13 mouse cellular contexts compared by ENCODE assay signal in the genomic region with DNA sequence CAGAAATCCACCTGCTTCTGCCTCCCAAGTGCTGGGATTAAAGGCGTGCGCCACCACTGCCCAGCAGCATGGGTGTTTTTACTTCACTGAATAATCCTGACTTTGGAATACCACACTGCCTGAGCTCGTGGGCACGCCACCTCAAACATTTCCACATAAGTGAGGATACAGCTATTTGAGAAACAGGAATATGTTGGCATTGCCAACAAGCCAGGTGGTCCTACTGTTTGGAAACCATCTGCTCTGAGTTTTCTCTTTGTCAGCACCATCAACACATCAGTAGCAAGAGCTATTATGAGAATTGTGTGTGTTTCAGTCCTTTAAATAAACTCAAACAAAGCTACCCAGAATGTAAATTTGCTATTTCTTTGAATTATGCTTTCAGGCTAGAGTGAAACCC.
DNase-seq lines count a peak whose midpoint lies in the region; ATAC-seq and TF ChIP-seq lines count a peak whose summit lies in the region.
"Had no signal": no experiment of that assay in that cellular context is flagged by ENCODE, and none has a peak within 500 bp of the region (broad histone marks: within the 10 kb centered on the region; RNA-seq: fewer than 3 reads in every experiment).

No protein-coding gene starts in this region.

- WGBS in intestine, postnatal 0 days: 85% methylated on average over 4 of the region's 4 CpGs

- TF ChIP-seq CTCF in brain, embryonic 14.5 days (IDR thresholded peaks at IDR 0.05; ENCODE audit: borderline replicate concordance, extremely low read depth, insufficient read depth, insufficient read length): no peak
- TF ChIP-seq CTCF in left cerebral cortex, adult 2 months (IDR thresholded peaks at IDR 0.05): no peak
- no peak for TF ChIP-seq CTCF in intestine, postnatal 0 days (IDR thresholded peaks at IDR 0.05; ENCODE audit: low read depth)

- no peaks in the 10 kb centered on the region for H3K36me3 ChIP-seq in intestine, postnatal 0 days (ENCODE audit: control insufficient read depth, insufficient read depth)
- H3K36me3 ChIP-seq: heart, embryonic 10.5 days; liver, embryonic 12.5 days had no signal

- H3K4me1 ChIP-seq in intestine, postnatal 0 days (replicated peaks; ENCODE audit: control insufficient read depth, insufficient read depth, low read length): no peaks in the 10 kb centered on the region
- H3K4me1 ChIP-seq: liver, embryonic 12.5 days had no signal

- H3K27ac ChIP-seq in left cerebral cortex, adult 2 months: no peak overlapping the region
- H3K27ac ChIP-seq in intestine, postnatal 0 days (ENCODE audit: low read depth, low read length): no peak overlapping the region
- H3K27ac ChIP-seq: heart, embryonic 10.5 days; liver, embryonic 12.5 days had no signal

- TF ChIP-seq POLR2A in brain, embryonic 14.5 days (IDR thresholded peaks at IDR 0.05; ENCODE audit: borderline replicate concordance, extremely low read depth, insufficient read depth, insufficient read length, poor library complexity, severe bottlenecking): no peak

- no peak overlapping the region for H3K4me2 ChIP-seq in intestine, postnatal 0 days (replicated peaks; ENCODE audit: low read depth)
- H3K4me2 ChIP-seq: liver, embryonic 12.5 days had no signal

- H3K9me3 ChIP-seq in intestine, postnatal 0 days (ENCODE audit: control insufficient read depth): no peaks in the 10 kb centered on the region
- H3K9me3 ChIP-seq: heart, embryonic 10.5 days; liver, embryonic 12.5 days had no signal

- intact Hi-C loops in left cerebral cortex, adult 2 months (cut with DNase I): loop anchor here (10.0 kb wide), 1 partner anchor 196 kb away; the partner anchor contains the start of gene Nebl

- ATAC-seq in intestine, postnatal 0 days: no peak
- ATAC-seq: liver, embryonic 12.5 days had no signal

- peak; percentile 84 for DNase-seq in brain, embryonic 14.5 days (ENCODE audit: low read depth)
- peak; percentile 81 for DNase-seq in cerebellum, adult 11-12 months
- peak; percentile 74 to 76 for DNase-seq in frontal cortex, adult 2 months (ENCODE audit: extremely low spot score in 1 of 2, low spot score in 1 of 2)
- peak; percentile 40 to 58 for DNase-seq in left cerebral cortex, adult 2 months (ENCODE audit: extremely low spot score in 1 of 2, low spot score in 2 of 2)
- DNase-seq in kidney, postnatal 14 days: no peak
- no peak for DNase-seq in lung, postnatal 25 days (ENCODE audit: low spot score)
- DNase-seq: adrenal gland, postnatal 36 days; kidney, postnatal 4 days; lung, postnatal 14 days; thymus, postnatal 4 days had no signal

- no peak overlapping the region for H3K4me3 ChIP-seq in left cerebral cortex, adult 2 months
- no peak overlapping the region for H3K4me3 ChIP-seq in intestine, postnatal 0 days (ENCODE audit: low read depth, low read length)
- H3K4me3 ChIP-seq: heart, embryonic 10.5 days; liver, embryonic 12.5 days had no signal

- no peak overlapping the region for H3K9ac ChIP-seq in intestine, postnatal 0 days (ENCODE audit: low read depth, low read length)
- H3K9ac ChIP-seq: liver, embryonic 12.5 days had no signal

- H3K27me3 ChIP-seq in intestine, postnatal 0 days (replicated peaks; ENCODE audit: control insufficient read depth, insufficient read depth, low read length): no peaks in the 10 kb centered on the region
- H3K27me3 ChIP-seq: liver, embryonic 12.5 days had no signal

Comparison
In these comparisons a context has a peak if more than half of its experiments do, and no peak if none do; other contexts are left out.
1. DNase-seq: peak in brain, embryonic 14.5 days (single experiment), cerebellum, adult 11-12 months (single experiment), frontal cortex, adult 2 months (2 of 2) and left cerebral cortex, adult 2 months (2 of 2); none in kidney, postnatal 14 days (single experiment) and lung, postnatal 25 days (single experiment).